Mouse (Mus musculus) forebrain, embryonic 11.5 days (tissue): ENCODE results near the gene Gm6034. TPM values are rescaled to one million over a fixed set of nuclear protein-coding genes. Genes with fewer than 3 reads are reported as not detected.
"Not testable (repeated sequence)": the region's sequence is repeated elsewhere in the genome, so short reads cannot be mapped to it uniquely, and the experiment has no call there.

Experiments
- ATAC-seq: fragments of 200-750 bp; cut with Nextera tagmentation; replicated peaks from 2 replicates; pipeline ENCODE4 v1.8.0; 2017; ENCODE audit warnings: moderate TSS enrichment; ENCODE audit not compliant: low FRiP score
- DNase-seq: peaks from one replicate; pipeline ENCODE4 v3.0.0-alpha.2; 2017; ENCODE audit warnings: low spot score
- H3K27ac ChIP-seq: fragments of 300-500 bp; sonication (generic); 2 replicates; pipeline ENCODE4 v1.5.1; 2014; ENCODE audit warnings: low read depth, low read length
- H3K27me3 ChIP-seq: fragments of 300-500 bp; sonication (generic); 2 replicates; pipeline ENCODE4 v1.6.1; 2014; ENCODE audit warnings: mild to moderate bottlenecking, low read length, mixed read lengths; ENCODE audit not compliant: control insufficient read depth, insufficient read depth
- H3K36me3 ChIP-seq: fragments of 300-500 bp; sonication (generic); 2 replicates; pipeline ENCODE4 v1.6.1; 2014; ENCODE audit warnings: mild to moderate bottlenecking, low read length, moderate library complexity, mixed read lengths; ENCODE audit not compliant: control insufficient read depth, insufficient read depth
- H3K4me1 ChIP-seq: fragments of 300-500 bp; sonication (generic); replicated peaks from 2 replicates; pipeline ENCODE4 v1.6.1; 2014; ENCODE audit warnings: low read length, mixed read lengths; ENCODE audit not compliant: control insufficient read depth, insufficient read depth
- H3K4me2 ChIP-seq: fragments of 300-500 bp; sonication (generic); 2 replicates; pipeline ENCODE4 v1.6.1; 2014; ENCODE audit warnings: low read depth, mild to moderate bottlenecking, low read length, moderate library complexity, mixed read lengths; ENCODE audit not compliant: severe bottlenecking
- H3K4me3 ChIP-seq: fragments of 300-500 bp; sonication (generic); 2 replicates; pipeline ENCODE4 v1.5.1; 2014; ENCODE audit warnings: low read depth, low read length
- H3K9ac ChIP-seq: fragments of 300-500 bp; sonication (generic); 2 replicates; pipeline ENCODE4 v1.6.1; 2014; ENCODE audit warnings: low read length
- H3K9me3 ChIP-seq: fragments of 300-500 bp; sonication (generic); 2 replicates; pipeline ENCODE4 v1.6.1; 2016; ENCODE audit warnings: low read length, mixed read lengths; ENCODE audit not compliant: control insufficient read depth
- WGBS: fragments of 180-500 bp; shearing (Covaris S2); extraction: QIAGEN DNeasy Blood & Tissue Kit; methylation state at CpG from one replicate; pipeline ENCODE4 v1.1.7; 2014; 5-methylcytosine and 5-hydroxymethylcytosine counted together
- polyA plus RNA-seq: library from polyadenylated mRNA; unstranded; fragments of >200 nt; fragmentation: Nextera tagmentation; extraction: Ambion mirVana; gene quantifications from 2 replicates; pipeline ENCODE4 v1.2.1, GENCODE M21; 2014

Gm6034 gene
- polyA plus RNA-seq, 1 experiment from 2014 or later: not detected

DNA sequence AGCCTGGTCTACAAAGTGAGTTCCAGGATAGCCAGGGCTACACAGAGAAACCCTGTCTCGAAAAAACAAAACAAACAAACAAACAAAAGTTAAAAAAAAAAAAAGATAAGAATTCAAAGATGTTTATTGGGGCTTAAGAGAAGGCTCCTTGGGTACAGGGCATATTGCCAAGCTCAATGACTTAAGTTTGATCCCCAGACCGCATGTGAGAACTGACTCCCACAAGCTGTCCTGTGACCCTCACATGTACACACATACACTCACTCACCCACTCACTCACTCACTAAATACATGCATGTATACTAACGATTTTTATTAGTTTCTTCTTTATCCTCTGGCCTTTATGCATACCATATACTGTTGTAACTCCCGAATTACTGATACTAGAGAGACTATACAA lies 42.4 kb upstream of the Gm6034 start:
- no peak for ATAC-seq
- Histone ChIP-seq H3K4me2 (no peak overlapping the region), H3K27me3 (no peaks in the 10 kb centered on the region), H3K9me3 (no peaks in the 10 kb centered on the region), H3K27ac (no peak overlapping the region), H3K36me3 (no peaks in the 10 kb centered on the region), H3K9ac (no peak overlapping the region), H3K4me1 (0 out of 2 replicates have a peak, but pooled peaks cover 2% of the 10 kb centered on the region), H3K4me3 (no peak overlapping the region)
- no peak for DNase-seq
- WGBS: 89% methylated on average over 4 of the region's 4 CpGs

DNA sequence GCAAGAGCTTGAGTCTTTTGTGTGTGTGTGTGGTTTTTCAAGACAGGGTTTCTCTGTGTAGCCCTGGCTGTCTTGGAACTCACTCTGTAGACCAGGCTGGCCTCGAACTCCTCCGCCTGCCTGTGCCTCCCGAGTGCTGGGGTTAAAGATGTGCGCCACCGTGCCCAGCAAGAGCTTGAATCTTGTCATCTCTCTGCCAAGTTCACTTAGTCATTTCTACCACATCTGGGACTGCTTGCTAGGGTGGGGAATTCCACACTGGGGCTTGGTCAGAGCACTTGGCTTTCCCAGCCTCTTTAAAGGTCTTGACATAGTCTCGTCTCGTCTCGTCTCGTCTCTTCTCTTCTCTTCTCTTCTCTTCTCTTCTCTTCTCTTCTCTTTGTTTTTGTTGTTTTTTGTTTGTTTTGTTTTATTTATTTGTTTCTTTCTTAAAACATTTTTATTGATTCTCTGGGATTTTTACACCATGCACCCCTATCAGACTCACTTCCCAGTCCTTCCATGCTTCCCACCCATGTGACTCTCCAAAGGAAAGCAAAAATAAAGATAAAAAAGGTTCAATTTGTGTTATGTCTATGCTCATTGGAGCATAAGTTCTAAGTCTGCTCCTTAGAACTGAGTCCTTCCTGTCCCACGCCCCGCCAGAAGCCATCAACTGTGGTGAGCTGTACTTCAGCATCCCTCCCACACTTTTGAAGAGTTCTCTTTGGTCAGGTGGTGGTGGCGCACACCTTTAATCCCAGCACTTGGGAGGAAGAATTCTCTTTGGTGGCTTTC lies 41.5 kb upstream of the Gm6034 start:
- no peak overlapping the region for H3K9ac ChIP-seq
- ATAC-seq: no peak
- H3K27me3 ChIP-seq: no peaks in the 10 kb centered on the region
- DNase-seq: no peak
- no peak overlapping the region for H3K4me2 ChIP-seq
- 0 out of 2 replicates have a peak, but pooled peaks cover 2% of the 10 kb centered on the region for H3K4me1 ChIP-seq
- no peaks in the 10 kb centered on the region; the same call in 1 of the 2 replicates for H3K9me3 ChIP-seq
- H3K36me3 ChIP-seq: no peaks in the 10 kb centered on the region; the same call in 1 of the 2 replicates
- no peak overlapping the region for H3K4me3 ChIP-seq
- 97% methylated on average over 12 of the region's 12 CpGs for WGBS
- no peak overlapping the region for H3K27ac ChIP-seq

DNA sequence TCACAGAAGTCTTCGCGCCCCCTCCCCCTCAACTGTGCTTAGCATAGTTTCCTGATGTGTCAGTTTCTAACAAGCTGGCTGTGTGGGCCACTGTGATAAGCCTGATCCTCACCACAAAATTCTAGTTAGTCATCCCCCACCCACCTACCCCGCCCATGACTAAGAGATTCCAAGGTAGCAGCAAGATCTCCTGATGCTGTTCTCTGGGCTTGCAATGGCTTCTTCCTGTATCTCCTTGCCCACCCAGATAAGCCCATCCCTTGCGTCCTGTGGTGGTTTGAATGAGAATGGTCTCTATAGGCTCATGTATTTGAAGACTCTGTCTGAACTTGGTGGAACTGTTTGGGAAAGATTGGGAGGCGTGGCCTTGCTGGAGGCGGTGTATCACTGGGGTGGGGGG lies 40.8 kb upstream of the Gm6034 start:
- H3K4me3 ChIP-seq: no peak overlapping the region
- no peak overlapping the region for H3K4me2 ChIP-seq
- 95% methylated on average over 6 of the region's 6 CpGs for WGBS
- ATAC-seq: no peak
- H3K9me3 ChIP-seq: no peaks in the 10 kb centered on the region; the same call in 1 of the 2 replicates
- no peak for DNase-seq
- no peak overlapping the region for H3K27ac ChIP-seq
- no peaks in the 10 kb centered on the region; the same call in 1 of the 2 replicates for H3K36me3 ChIP-seq
- H3K9ac ChIP-seq: no peak overlapping the region
- H3K27me3 ChIP-seq: no peaks in the 10 kb centered on the region
- H3K4me1 ChIP-seq: 0 out of 2 replicates have a peak, but pooled peaks cover 2% of the 10 kb centered on the region

DNA sequence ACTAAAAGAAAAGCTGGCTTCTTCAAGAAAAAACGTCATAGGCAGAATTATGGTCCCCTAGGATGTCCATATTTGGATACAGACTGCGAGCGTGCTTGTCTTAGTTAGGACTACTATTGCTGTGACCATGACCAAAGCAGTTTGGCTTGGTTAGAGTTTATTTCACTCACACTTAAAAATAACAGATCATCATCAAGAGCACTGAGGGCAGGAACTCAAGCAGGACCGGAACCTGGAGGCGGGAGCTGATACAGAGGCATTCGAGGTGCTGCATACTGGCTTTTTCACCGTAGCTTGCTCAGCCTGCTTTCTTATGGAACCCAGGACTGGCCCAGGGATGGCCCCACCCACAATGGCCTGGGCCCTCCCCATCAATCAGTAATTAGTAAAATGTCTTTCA lies 39.4 kb upstream of the Gm6034 start:
- ATAC-seq: no peak
- Histone ChIP-seq H3K4me3 (no peak overlapping the region), H3K27ac (no peak overlapping the region), H3K4me1 (no peaks in the 10 kb centered on the region), H3K36me3 (no peaks in the 10 kb centered on the region; the same call in 1 of the 2 replicates), H3K9ac (no peak overlapping the region), H3K4me2 (no peak overlapping the region), H3K9me3 (no peaks in the 10 kb centered on the region; the same call in 1 of the 2 replicates), H3K27me3 (no peaks in the 10 kb centered on the region)
- no peak for DNase-seq
- WGBS: 91% methylated on average over 7 of the region's 7 CpGs

DNA sequence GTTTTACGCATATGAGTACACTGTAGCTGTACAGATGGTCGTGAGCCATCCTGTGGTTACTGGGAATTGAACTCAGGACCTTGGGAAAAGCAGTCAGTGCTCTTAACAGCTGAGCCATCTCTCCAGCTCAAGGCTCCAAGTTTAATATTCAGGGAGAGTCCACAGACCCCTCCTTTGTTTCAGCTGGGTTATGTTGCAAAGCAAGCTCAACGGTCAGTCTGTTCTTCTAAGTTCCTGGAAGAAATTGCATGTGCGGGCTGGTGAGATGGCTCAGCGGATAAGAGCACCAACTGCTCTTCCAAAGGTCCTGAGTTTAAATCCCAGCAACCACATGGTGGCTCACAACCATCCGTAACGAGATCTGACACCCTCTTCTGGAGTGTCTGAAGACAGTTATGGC lies 38.4 kb upstream of the Gm6034 start:
- not testable (repeated sequence) for H3K4me2 ChIP-seq, ATAC-seq, H3K27me3 ChIP-seq, H3K36me3 ChIP-seq, DNase-seq, H3K9ac ChIP-seq, H3K4me1 ChIP-seq, H3K4me3 ChIP-seq, H3K27ac ChIP-seq, H3K9me3 ChIP-seq
- 95% methylated on average over 7 of the region's 7 CpGs for WGBS

DNA sequence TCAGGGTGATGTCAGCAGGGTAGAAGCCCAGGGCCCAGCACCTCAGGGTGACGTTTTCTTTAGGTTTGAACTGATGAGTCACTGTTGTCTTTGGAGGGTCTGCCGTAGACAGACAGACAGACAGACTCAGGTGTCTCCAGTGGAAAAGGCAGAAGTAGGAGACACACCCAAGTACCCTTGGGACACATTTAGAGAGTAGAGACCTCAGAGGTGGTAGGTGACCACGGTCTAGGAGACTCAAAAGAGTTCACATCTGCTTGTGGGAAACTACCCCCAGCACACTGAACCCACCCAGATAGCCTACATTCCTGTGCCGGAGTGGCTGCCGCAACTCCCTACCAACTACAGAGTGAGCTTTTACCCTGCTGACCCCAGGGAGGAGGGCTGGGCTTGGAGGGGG lies 27.8 kb upstream of the Gm6034 start:
- Histone ChIP-seq H3K27me3 (no peaks in the 10 kb centered on the region), H3K4me2 (no peak overlapping the region), H3K9ac (no peak overlapping the region), H3K4me3 (no peak overlapping the region), H3K4me1 (no peaks in the 10 kb centered on the region), H3K27ac (no peak overlapping the region), H3K36me3 (no peaks in the 10 kb centered on the region; the same call in 1 of the 2 replicates), H3K9me3 (no peaks in the 10 kb centered on the region)
- no peak for ATAC-seq
- no peak for DNase-seq
- 93% methylated on average over 5 of the region's 5 CpGs for WGBS

DNA sequence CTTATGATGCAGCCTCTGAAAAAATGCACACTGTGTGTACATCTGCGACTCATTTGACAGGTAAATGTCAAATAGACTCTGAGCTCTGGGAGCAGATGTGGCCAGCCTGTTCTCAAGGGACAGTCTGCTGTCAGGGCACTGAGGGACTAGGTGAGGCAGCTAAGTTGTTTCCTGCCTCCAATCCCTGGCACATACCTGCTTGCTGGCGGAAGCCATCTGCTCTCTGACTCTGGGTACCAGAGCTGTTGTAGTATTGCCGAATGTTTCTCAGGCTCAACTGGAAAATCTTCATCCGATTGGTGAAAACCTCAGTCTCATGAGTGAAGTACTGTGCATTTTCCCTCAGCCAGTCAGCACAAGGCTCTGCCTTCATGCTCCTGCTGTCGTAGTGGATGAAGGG lies 25.7 kb upstream of the Gm6034 start:
- Histone ChIP-seq H3K9ac (no peak overlapping the region), H3K4me3 (no peak overlapping the region), H3K4me1 (no peaks in the 10 kb centered on the region), H3K27ac (no peak overlapping the region), H3K36me3 (no peaks in the 10 kb centered on the region; the same call in 1 of the 2 replicates), H3K4me2 (no peak overlapping the region), H3K9me3 (no peaks in the 10 kb centered on the region), H3K27me3 (no peaks in the 10 kb centered on the region)
- ATAC-seq: no peak
- WGBS: 91% methylated on average over 5 of the region's 5 CpGs
- DNase-seq: no peak

DNA sequence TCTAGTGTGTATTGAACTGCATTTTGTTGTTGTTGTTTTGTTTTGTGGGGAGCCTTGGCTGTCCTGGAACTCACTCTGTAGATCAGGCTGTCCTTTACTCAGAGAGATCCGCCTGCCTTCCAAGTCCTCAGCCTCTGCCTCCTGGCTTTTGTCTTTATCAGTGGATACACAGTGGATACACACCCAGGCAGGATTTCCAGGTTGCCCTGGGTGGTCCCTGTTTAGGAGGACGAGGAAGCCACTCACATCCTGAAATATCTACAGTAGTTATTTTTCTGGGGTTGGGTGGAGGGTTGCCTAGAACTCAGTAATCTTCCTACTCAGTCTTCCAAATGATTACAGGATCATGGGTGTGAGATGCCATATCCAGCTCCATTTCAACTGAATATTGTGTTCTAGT lies 23.8 kb upstream of the Gm6034 start:
- Histone ChIP-seq H3K4me2 (no peak overlapping the region), H3K27me3 (no peaks in the 10 kb centered on the region), H3K27ac (no peak overlapping the region), H3K9ac (no peak overlapping the region), H3K36me3 (no peaks in the 10 kb centered on the region; the same call in 1 of the 2 replicates), H3K9me3 (no peaks in the 10 kb centered on the region), H3K4me1 (no peaks in the 10 kb centered on the region), H3K4me3 (no peak overlapping the region)
- DNase-seq (no peak), ATAC-seq (no peak)
- WGBS: 64% methylated on average over 2 of the region's 2 CpGs

DNA sequence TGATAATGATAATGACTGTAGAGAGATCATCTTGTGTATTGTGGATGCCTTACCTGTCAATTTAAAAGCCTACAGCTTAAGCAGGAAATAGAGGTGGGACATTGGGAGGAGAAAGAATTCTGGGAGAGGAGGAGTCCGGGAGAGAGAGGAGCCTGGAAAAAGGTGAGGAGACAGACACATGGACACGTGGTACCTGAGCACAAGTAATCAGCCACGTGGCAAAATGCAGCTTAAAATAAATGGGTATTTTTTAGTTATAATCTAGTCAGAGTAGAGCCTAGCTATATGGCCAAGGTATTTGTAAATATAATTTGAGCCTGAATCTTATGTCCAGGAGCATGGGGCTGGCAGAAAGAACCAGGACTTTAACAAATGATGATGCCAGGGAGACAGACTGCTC lies 23.2 kb upstream of the Gm6034 start:
- 71% methylated on average over 3 of the region's 3 CpGs for WGBS
- Histone ChIP-seq H3K36me3 (no peaks in the 10 kb centered on the region; the same call in 1 of the 2 replicates), H3K9me3 (no peaks in the 10 kb centered on the region)

More for the DNA sequence above, 23.2 kb upstream of the Gm6034 start:
- Histone ChIP-seq H3K4me1 (no peaks in the 10 kb centered on the region), H3K4me2 (no peak overlapping the region), H3K27ac (no peak overlapping the region), H3K4me3 (no peak overlapping the region), H3K9ac (no peak overlapping the region), H3K27me3 (no peaks in the 10 kb centered on the region)
- no peak for DNase-seq
- no peak for ATAC-seq
